Mouse (Mus musculus) urinary bladder, adult 18-20 months (tissue): Measurements from ENCODE around the gene Wdr45.
"Not testable (repeated sequence)": the region's sequence is repeated elsewhere in the genome, so short reads cannot be mapped to it uniquely, and the experiment has no call there.

ENCODE experiments used
- DNase-seq, 2 experiments: peaks; one replicate each; pipeline ENCODE4 v3.0.0; 2022; ENCODE audit warnings: low spot score in 2 of 2, mixed read lengths in 2 of 2

Wdr45 gene

DNA sequence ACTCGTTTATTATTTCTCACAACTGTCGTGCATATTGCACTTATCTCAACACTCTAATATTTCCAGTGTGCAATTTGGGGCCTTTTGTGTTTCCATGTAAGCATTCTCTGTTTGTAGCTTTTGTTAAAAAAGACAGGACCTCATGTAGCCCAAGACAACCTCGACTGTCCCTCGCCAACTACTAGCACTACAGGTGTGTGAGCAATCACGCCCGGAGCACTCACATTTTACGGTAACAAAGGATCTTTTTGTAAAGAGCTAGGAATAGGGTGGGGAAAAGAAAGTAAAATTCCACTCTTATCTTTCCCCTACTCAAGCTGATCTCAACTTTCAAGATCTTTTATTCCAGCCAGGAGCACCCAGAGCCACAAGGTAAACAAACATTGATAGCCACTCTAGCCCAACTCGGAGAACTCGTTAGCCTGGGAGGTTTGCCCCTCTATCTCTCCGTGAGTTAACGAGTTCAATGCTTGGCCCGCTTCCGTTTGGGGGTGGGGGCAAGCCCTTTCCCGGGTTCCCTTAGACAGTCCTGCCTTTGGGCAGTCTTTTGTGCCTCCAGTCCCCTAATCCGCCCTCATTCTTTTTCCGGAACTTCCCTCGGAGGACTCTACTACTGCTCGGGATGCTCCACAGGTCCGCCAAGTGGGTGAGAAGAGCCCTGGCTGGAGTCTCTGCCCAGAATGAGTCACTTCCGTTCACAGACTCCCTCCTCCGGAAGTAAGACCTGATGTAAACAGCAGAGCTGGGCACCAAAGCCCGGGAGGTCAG is 7.6 kb downstream of the Wdr45 start, which contains the start of gene Gm45208:
TSS of gene Gm45208 (plus strand) at position 732 of the 768 bp plus-strand sequence.
- peak; percentile 59 to 71 for DNase-seq

- DNase-seq, result no peak
These were observed 8.1 kb downstream of the Wdr45 start for GRCm38 (mm10) chrX:7722282-7722611.

DNA sequence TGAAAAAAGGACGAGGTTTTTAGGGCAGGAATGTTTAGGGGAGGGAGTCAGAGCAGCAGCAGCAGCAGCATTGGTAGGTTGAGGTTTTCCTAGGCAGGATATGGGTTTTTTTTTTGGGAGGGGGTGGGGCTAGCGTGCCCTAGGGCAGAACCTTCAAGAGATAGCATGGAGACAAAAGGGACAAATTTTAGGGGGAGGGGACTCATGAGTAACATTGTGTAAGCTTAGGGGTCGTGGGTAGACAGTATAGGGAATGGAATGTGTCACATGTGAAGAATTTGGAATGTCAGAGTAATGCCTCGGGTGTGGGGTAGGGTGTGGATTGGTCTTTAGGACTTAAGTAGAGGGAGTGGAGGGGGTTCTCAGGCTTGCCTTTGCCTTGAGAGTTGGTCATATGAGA is 8.6 kb downstream of the Wdr45 start:
- DNase-seq, result no peak

- no peak for DNase-seq
These were observed 10.0 kb downstream of the Wdr45 start for GRCm38 (mm10) chrX:7724135-7724534.

GRCm38 (mm10) chrX:7725841-7726240 is 11.7 kb downstream of the Wdr45 start:
- DNase-seq, result no peak

- no peak for DNase-seq
These were observed 13.0 kb downstream of the Wdr45 start for GRCm38 (mm10) chrX:7727176-7727575.

- peak; percentile 37 to 72 for DNase-seq
These were observed 14.2 kb downstream of the Wdr45 start, which contains the start of gene Praf2 for GRCm38 (mm10) chrX:7728215-7728921. Gene Praf2 (plus strand): TSS chrX:7728439.

DNA sequence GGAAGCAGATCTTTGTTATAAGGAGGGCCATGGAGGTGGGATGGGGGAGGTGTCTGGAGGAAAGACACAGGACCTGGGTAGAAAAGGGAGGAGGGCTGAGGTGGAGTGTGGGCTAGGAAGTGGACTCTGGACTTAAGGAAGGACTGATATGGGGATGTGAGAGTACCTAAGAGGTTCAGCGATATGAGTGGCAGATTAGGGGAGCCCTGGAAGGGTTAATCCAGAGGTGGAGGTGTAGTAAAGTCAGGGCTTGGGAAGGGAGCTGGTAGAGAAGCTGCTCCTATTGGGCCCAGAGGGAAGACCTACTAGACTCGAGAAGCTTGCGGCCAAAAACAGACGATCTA is 14.8 kb downstream of the Wdr45 start:
- DNase-seq, result no peak

- peak in 1 of 2 experiments; percentile 57 for DNase-seq
These were observed 19.5 kb downstream of the Wdr45 start for GRCm38 (mm10) chrX:7733571-7734156.

GRCm38 (mm10) chrX:7739336-7740081 is 25.4 kb downstream of the Wdr45 start:
- no peak for DNase-seq

DNA sequence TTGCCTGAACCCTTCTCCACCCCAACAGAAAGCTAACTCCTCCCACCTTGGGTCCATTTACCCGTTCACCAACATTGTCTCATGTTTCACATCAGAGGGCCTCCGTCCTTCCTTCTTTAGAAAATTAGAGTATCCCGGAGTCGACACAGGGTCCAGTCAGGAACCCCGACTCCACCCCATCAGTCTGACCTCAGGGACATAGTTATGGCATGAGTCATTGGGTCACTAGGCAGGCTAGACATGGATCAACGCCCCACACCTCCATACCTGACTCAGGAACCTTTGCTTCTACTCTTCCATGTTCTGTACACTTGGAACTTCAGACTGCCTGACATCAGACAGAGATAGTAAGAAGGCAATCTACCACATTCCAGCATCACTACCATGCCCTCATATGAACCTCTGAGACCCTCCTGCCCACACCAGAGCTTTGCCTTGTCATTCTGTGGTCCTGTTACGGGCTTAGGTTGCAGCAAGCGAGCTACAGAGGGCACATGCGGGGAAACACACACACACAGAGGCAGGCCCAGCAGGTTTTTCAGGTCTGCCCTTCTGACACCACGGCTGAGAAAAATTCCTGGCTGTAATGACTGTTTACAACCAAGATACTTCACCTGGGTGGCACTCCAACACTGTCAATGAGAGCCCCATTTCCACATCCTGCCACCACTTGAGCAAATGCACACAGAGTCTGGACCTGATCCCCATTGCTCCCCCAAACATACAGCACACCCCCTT is 26.1 kb downstream of the Wdr45 start:
- peak; percentile 33 to 40 for DNase-seq

GRCm38 (mm10) chrX:7741103-7741502 is 27.0 kb downstream of the Wdr45 start:
- DNase-seq, result no peak

GRCm38 (mm10) chrX:7743470-7743869 is 29.3 kb downstream of the Wdr45 start:
- no peak for DNase-seq

- DNase-seq, result no peak
These were observed 30.8 kb downstream of the Wdr45 start for GRCm38 (mm10) chrX:7744940-7745339.

GRCm38 (mm10) chrX:7745429-7745828 is 31.3 kb downstream of the Wdr45 start:
- DNase-seq, result no peak

DNA sequence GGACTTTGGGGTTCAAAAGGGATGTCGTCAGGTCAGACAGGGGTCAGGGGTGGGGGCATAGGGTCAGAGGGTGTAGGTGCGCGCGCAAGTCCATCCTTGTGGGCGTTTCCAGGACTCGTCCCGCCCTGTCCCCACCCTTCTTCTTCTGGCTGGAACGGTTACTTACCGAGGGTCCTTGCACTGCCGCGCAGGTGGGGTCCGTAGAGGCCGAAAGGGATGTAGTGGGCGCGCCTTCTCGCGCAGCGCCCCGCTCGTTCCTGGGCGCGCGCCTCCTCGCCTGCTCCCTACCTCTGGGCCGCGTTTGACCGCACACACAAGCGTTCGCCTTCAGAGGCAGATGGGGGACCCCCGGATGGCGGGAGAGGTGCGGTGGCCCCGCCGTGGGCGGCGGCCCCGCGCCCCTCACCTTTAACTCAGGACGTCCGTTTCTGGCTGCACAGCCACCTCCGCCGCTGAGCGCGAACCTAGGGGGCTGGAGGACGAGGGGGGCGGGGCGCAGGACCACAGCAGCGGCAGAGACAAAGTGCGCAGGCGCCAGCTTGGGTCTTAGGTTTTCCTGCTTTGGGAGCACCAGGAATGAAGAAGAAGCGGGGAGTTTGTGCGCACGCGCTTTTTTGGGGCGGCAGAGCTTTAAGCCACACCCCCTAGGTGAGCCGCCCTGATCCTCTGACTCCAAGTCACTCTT is 36.4 kb downstream of the Wdr45 start, which contains the start of gene Ccdc120:
TSS of gene Ccdc120 (minus strand) at position 474 of the 685 bp plus-strand sequence.
- DNase-seq, result peak in 1 of 2 experiments; percentile 55

DNA sequence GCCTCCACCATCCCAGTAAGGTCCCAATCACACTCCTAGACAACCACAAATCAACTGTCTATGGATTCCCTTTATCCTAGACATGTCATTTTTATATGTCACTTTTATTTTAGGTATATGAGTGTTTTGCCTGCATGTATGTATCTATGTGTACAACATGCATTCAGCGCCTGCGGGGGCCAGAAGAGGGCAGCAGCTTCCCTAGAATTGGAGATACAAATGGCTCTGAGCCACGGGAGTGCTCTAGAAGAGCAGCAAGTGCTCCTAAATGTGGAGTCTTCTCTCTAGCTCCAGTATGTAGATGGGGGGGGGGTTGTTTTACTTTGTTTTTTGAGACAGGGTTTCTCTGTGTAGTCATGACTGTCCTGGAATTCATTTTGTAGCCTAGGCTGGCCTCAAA is 39.5 kb downstream of the Wdr45 start:
- not testable (repeated sequence) for DNase-seq

GRCm38 (mm10) chrX:7762137-7762920 is 48.2 kb downstream of the Wdr45 start, which contains the start of gene Tfe3:
Gene Tfe3 (plus strand): TSS chrX:7762560.
- peak; percentile 60 to 88 for DNase-seq

DNA sequence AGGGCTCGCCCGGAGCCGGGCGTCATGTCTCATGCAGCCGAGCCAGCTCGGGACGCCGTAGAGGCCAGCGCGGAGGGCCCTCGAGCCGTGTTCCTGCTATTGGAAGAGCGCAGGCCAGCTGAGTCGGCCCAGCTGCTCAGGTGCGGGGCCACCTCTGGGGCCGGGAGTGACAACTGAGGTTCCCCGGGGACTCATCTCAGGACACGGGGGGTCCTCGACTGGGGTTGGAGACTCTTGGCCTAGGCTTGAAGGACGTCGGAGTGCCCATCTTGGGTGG is 48.7 kb downstream of the Wdr45 start:
- no peak for DNase-seq
